Mouse (Mus musculus) forebrain, embryonic 11.5 days (tissue): ENCODE measurements around the gene Gabrd. TPM values are rescaled to one million over a fixed set of nuclear protein-coding genes. Genes with fewer than 3 reads are reported as not detected.
A peak's percentile ranks its signal among the peaks of the same experiment; 100 is the strongest.

Experiments
- ATAC-seq: fragments of 200-750 bp; cut with Nextera tagmentation; replicated peaks from 2 replicates; pipeline ENCODE4 v1.8.0; 2017; ENCODE audit warnings: moderate TSS enrichment; ENCODE audit not compliant: low FRiP score
- DNase-seq: peaks from one replicate; pipeline ENCODE4 v3.0.0-alpha.2; 2017; ENCODE audit warnings: low spot score
- H3K27ac ChIP-seq: fragments of 300-500 bp; sonication (generic); 2 replicates; pipeline ENCODE4 v1.5.1; 2014; ENCODE audit warnings: low read depth, low read length
- H3K27me3 ChIP-seq: fragments of 300-500 bp; sonication (generic); 2 replicates; pipeline ENCODE4 v1.6.1; 2014; ENCODE audit warnings: mild to moderate bottlenecking, low read length, mixed read lengths; ENCODE audit not compliant: control insufficient read depth, insufficient read depth
- H3K36me3 ChIP-seq: fragments of 300-500 bp; sonication (generic); 2 replicates; pipeline ENCODE4 v1.6.1; 2014; ENCODE audit warnings: mild to moderate bottlenecking, low read length, moderate library complexity, mixed read lengths; ENCODE audit not compliant: control insufficient read depth, insufficient read depth
- H3K4me1 ChIP-seq: fragments of 300-500 bp; sonication (generic); replicated peaks from 2 replicates; pipeline ENCODE4 v1.6.1; 2014; ENCODE audit warnings: low read length, mixed read lengths; ENCODE audit not compliant: control insufficient read depth, insufficient read depth
- H3K4me2 ChIP-seq: fragments of 300-500 bp; sonication (generic); 2 replicates; pipeline ENCODE4 v1.6.1; 2014; ENCODE audit warnings: low read depth, mild to moderate bottlenecking, low read length, moderate library complexity, mixed read lengths; ENCODE audit not compliant: severe bottlenecking
- H3K4me3 ChIP-seq: fragments of 300-500 bp; sonication (generic); 2 replicates; pipeline ENCODE4 v1.5.1; 2014; ENCODE audit warnings: low read depth, low read length
- H3K9ac ChIP-seq: fragments of 300-500 bp; sonication (generic); 2 replicates; pipeline ENCODE4 v1.6.1; 2014; ENCODE audit warnings: low read length
- H3K9me3 ChIP-seq: fragments of 300-500 bp; sonication (generic); 2 replicates; pipeline ENCODE4 v1.6.1; 2016; ENCODE audit warnings: low read length, mixed read lengths; ENCODE audit not compliant: control insufficient read depth
- WGBS: fragments of 180-500 bp; shearing (Covaris S2); extraction: QIAGEN DNeasy Blood & Tissue Kit; methylation state at CpG from one replicate; pipeline ENCODE4 v1.1.7; 2014; 5-methylcytosine and 5-hydroxymethylcytosine counted together
- polyA plus RNA-seq: library from polyadenylated mRNA; unstranded; fragments of >200 nt; fragmentation: Nextera tagmentation; extraction: Ambion mirVana; gene quantifications from 2 replicates; pipeline ENCODE4 v1.2.1, GENCODE M21; 2014

The Gabrd gene
- polyA plus RNA-seq, 1 experiment from 2014 or later: not detected

DNA sequence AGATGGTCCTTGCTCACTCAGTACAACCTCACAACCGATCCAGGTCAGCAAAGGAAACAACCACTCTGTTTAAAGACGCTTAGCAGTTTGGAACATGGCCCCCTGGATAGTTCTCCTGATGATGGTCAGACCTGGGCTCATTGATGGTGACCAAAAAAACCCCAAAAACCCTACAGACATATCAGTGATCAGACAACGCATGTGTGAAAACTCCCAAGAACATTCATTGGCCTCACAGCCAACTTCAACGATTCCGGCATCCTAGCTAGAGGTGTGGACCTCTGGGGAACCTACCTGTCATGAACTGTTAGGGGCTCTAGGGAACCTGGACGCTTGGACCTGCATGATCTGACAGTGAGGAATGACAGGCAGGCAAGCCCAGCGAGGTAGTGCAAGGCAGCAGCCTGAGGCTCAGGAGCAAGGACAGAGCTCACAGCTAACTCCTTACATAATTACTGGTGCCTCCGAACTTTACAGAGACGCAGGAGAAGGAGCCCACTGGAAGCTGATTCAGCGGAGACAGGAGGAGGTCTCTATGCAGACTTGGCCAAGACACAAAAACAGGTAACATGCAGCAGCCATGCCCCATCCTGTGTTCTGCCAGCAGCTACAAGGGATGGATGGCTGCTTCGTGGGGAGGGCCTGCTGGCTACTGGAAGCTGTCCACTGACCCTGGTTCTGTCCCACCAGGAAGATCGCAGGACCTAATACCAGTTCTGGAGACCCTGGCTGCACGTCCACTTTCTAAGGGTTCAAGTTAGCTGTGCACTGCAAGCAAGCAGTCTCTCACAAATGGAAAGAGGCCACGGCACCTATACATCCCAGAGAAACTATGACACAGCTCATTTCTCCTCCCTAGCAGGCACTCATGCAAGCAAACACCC, 54.3 kb downstream of the Gabrd start:
- DNase-seq (no peak), ATAC-seq (no peak)
- WGBS: 86% methylated on average over 14 of the region's 14 CpGs
- 0 out of 2 replicates have a peak overlapping the region, but pooled peaks have one; percentile 54 for H3K4me3 ChIP-seq
- peak overlapping the region; percentile 95; the same call in 1 of the 2 replicates for H3K4me2 ChIP-seq
- peaks cover 11% of the 10 kb centered on the region for H3K4me1 ChIP-seq
- peak overlapping the region; percentile 73; the same call in 1 of the 2 replicates for H3K9ac ChIP-seq
- no peaks in the 10 kb centered on the region for H3K9me3 ChIP-seq
- H3K27ac ChIP-seq: no peak overlapping the region
- H3K36me3 ChIP-seq: no peaks in the 10 kb centered on the region
- peaks cover 5% of the 10 kb centered on the region; the same call in 1 of the 2 replicates for H3K27me3 ChIP-seq

DNA sequence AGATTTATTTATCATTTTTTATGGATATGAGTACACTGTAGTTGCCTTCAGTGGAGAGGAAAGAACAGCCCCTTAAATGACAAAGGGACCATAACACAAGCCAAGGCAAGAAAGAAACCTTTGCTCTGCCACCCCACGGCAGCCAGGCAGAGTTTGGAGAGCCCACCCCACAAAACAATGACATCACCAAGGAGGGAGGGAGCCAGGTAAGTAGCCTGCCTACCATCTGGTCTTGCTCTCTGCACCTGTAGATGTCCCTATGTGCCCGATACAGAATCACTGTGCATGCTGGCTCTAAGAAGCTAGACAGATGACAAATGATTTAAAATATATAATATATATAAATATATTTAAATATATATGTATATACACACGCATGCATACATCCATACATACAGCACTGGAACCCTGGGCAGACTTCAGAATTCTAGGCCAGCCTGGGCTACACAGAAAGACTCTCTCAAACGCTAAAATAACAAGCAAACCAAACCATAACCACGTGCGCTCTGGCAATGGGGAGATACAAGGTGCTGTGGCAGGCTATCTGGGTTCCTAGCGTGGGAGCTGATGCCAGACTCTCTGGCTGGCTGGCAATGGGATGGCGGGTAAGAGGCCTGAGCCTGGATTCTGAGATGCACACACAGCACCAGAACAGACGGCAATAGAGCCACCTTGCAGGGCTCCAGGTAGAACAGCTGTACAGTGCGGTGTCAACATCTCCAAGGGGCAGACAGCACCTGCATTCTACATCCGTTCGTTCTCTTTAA, 61.4 kb downstream of the Gabrd start:
- no peaks in the 10 kb centered on the region for H3K9me3 ChIP-seq
- ATAC-seq: no peak
- no peak overlapping the region for H3K4me3 ChIP-seq
- no peaks in the 10 kb centered on the region for H3K4me1 ChIP-seq
- WGBS: 90% methylated on average over 12 of the region's 12 CpGs
- no peaks in the 10 kb centered on the region for H3K36me3 ChIP-seq
- no peak overlapping the region for H3K9ac ChIP-seq
- DNase-seq: no peak
- no peak overlapping the region for H3K27ac ChIP-seq
- H3K27me3 ChIP-seq: no peaks in the 10 kb centered on the region
- no peak overlapping the region for H3K4me2 ChIP-seq

Other genes with a start within 250 kb of the Gabrd start
- gene Ski, start 175.5 kb downstream of the Gabrd start, polyA plus RNA-seq: 14.1 and 14.7 TPM in 2 replicates
- 105 and 107 TPM in 2 replicates for gene Faap20, start 148.3 kb downstream of the Gabrd start, polyA plus RNA-seq
- 16.5 and 20.8 TPM in 2 replicates for gene Prkcz, start 36.8 kb downstream of the Gabrd start, polyA plus RNA-seq
- gene Cfap74, start 11.1 kb upstream of the Gabrd start, polyA plus RNA-seq: 8.7 and 9.1 TPM in 2 replicates
- not detected in 2 replicates for gene Tmem52, start 71.0 kb upstream of the Gabrd start, polyA plus RNA-seq
- gene Gnb1, start 93.2 kb upstream of the Gabrd start, polyA plus RNA-seq: 745 and 764 TPM in 2 replicates
- gene Nadk, start 164.3 kb upstream of the Gabrd start, polyA plus RNA-seq: 110 and 116 TPM in 2 replicates
- 16.0 and 16.5 TPM in 2 replicates for gene Slc35e2, start 203.3 kb upstream of the Gabrd start, polyA plus RNA-seq
- 83.8 and 84.0 TPM in 2 replicates for gene Cdk11b, start 226.7 kb upstream of the Gabrd start, polyA plus RNA-seq
- not detected in 2 replicates for gene Gm10563, start 247.3 kb upstream of the Gabrd start, polyA plus RNA-seq